Mouse (Mus musculus) stomach, postnatal 0 days (tissue): ENCODE measurements around the gene Aldh9a1.
A peak's percentile ranks its signal among the peaks of the same experiment; 100 is the strongest.

Experiments
- CTCF ChIP-seq: IDR thresholded peaks from 2 replicates; pipeline ENCODE4 v1.5.1; 2016; ENCODE audit warnings: antibody characterized with exemption, low read depth, mild to moderate bottlenecking, moderate library complexity
- EP300 ChIP-seq: optimal IDR thresholded peaks from 2 replicates; pipeline ENCODE3; 2016; ENCODE audit warnings: antibody characterized with exemption

DNA sequence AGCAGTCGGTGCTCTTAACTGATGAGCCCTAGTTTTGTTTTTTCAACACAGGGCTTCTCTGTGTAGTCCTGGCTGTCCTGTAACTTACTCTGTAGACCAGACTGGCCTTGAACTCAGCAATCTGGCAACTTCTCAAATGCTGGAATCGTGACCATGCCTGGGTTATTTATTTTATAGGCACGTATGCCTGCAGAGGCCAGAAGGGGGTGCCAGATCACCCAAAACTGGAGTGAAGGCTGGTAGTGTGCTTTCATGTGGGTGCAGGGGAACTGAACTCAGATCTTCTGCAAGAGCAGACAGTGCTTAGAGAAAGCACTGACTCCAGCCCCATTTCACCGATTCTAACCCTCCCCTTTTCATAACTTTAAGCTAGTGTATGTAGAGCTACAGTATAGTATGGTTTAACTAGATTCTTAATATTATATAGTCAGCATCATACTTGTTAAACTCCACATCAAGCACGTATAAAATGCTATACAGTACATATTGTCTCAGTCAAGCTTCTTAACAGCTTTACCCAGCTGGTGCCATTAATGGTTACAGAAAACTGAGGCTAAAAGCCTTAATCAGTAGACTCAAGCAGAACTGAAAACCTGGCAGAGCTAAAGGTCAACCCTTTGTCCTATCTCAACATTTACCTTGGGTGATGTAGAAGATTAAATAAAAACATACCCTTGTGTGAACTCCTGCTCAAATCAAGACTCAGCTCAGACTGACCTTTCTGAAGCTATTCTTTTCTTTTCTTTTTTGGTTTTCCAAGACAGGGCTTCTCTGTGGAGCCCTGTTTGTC, 43.1 kb upstream of the Aldh9a1 start:
- TF ChIP-seq CTCF, result peak; percentile 65
- TF ChIP-seq EP300, result no peak
